Mouse (Mus musculus): Measurements from ENCODE around the gene Slc36a4.
A peak's percentile ranks its signal among the peaks of the same experiment; 100 is the strongest.

Slc36a4 gene

DNA sequence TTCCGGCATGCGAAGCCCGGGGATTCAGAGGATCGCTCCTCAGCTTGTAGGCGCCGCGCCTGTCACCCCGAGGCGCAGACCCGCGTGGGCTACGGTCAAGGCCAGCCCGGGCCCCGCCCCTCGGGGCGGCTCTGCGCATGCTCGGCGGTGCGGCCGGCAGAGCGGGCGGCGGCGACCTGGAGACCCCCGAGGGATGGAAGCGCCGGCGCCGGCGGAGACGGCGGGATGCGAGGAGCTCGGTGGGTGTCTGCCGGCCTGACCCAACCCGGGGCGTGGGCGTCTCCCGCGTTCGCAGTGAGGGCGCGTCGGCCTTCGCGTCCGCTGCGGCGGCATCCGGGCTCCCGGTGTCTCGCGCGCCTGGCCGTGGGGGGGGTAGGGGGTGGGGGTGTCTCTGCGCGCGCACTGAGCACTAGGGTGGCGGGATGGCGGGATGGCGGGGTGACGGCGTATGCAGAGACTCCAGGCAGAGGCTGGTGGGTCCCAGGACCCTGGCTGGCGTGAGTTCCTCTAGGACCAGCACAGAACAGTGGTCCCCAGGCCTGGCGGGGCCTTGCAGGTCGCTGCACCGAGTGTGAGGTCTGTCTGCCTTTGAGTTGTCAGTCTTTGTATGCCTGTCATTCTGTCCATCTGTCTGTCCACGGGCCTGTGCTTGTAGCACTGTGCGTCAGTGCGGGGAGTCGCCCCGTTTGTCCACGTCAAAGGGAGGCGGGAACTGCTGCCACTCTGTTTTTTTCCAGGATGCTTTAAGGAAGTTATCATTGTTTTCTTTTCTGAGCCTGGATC is at the start of gene Slc36a4:
Gene Slc36a4 (plus strand): TSS at position 140 of the 783 bp plus-strand sequence.
- peak; percentile 51 to 69 for DNase-seq (ENCODE audit: low spot score in 2 of 2)

DNA sequence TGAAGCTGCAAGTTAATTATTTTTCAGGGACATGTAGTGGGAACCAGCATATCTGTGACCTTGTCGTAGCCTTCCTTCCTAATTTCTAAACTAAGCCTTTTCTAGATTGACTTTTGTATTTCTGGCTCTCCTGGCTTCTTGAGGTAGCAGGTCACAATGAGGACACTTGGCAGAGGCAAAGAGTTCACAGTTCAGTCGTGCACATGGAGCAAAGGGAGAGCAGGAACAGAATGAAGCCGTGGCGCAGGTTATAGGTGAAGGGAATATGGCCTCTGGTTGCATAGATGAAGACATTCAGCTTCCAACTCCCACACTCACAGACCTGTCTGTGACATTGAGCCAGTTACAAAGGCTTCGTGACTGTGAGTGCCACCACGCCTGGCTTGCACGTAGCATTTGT is 44.9 kb upstream of the Slc36a4 start:
- no peak for DNase-seq (ENCODE audit: low spot score in 2 of 2)

DNA sequence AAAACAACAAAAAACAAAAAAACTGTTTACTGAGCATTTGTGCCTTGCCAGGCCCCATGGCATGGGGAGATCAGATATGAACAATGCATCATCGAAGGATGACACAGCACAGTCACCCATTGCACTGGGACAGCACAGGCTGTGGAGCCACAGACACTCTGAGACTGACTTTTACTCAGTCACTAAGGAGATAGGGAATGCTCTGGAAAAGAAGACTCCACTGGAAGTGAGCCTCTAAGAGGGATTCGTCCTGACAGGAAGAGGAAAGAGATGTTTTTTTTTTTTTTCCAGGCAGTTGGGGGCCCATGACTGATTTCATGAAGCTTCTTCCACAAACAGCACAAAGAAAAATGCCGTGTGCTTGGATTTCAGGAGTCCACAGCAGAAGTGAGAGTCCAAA is 40.1 kb upstream of the Slc36a4 start:
- DNase-seq (ENCODE audit: low spot score in 2 of 2), result no peak

DNA sequence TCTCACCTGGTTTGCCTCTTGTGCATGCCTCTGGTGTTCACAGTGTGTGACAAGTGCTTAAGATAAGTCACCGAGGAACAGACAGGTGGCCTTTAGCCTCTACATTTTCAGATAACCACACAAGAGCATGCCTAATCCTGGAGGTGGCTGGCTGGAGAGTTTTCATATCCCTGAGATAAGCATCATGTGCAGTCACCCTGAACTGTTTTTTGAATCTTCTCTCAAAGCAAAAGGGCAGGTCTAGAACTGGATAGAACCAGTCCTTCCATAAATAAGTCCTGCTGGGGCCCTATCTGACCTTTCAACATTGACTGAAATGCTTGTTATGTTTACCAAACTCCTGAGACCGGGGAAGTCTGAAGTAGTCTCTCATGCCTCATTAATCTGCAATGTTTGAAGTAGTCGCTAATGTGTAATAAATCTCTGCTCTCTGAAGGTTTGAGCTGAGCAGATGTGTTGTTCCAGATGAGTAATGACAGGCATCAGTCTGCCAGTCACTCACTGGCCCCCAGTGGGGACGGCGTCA is 39.5 kb upstream of the Slc36a4 start:
- no peak for DNase-seq (ENCODE audit: low spot score in 2 of 2)

DNA sequence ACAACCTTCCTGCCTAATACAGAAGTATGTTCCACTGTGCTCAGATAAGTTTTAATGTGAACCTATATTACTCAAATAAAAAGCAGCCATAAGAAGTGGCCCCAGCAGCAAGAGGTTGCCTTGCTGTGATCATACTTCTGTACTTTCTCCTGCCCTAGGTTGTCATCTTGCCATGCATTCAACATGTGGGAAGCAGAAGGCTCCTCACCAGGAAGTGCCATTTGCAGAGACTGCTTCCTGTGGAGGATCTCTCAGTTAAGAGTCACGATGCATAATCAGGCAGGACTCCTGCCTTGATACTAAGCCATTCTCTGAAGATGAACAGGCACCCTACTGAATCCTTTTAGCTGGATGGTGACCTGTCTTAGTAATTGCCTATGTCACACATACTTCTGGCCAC is 37.3 kb upstream of the Slc36a4 start:
- DNase-seq (ENCODE audit: low spot score in 2 of 2), result no peak

DNA sequence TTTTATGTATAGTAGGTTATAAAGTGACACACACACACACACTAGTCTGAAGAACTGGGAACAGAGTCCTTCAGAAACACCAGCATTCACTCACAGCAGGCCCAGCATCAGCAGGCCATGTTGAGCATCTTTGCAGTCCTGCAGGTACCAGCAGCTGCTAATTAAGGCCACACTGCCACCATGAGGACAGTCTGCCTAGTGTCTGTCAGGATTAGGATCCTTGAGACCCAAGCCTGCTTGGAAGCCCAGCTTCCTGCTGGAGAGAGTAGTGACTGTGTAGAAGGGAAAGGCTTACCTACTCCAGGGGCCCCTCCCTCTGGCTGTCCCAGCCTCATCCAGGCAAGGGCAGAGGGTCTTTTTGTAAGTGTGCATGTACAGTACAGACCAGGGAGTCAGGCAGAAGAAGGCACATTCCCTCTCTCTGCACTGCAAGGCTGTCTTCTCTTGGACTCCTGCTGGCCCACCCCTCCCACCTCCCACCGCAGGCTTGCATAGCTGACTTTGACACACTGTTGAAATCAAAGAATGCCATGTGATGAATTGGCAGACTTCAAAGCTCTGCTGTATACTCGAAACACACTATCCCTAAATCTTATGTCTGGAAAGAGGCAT is 27.6 kb upstream of the Slc36a4 start:
- peak in 1 of 2 experiments; percentile 59 for DNase-seq (ENCODE audit: low spot score in 2 of 2)

DNA sequence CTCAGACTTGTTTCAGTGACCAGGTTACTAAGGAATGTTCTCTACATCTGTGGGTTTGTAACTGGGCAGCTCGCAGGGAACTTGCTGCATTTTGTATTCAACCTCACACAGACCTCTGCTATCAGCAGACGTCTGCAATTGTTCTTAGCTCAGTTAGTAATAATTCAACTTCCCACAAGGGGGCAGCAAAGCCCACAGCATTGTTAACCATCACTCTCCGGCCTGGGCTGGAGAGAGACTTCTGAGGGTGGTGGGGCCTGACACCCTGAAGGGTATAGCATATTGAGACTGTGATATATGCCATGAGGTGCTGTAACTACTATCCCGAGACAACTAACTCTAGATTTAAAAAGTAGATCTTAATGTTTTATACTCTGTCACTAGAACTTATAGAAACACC is 24.3 kb upstream of the Slc36a4 start:
- DNase-seq (ENCODE audit: low spot score in 2 of 2), result peak; percentile 26 to 69

DNA sequence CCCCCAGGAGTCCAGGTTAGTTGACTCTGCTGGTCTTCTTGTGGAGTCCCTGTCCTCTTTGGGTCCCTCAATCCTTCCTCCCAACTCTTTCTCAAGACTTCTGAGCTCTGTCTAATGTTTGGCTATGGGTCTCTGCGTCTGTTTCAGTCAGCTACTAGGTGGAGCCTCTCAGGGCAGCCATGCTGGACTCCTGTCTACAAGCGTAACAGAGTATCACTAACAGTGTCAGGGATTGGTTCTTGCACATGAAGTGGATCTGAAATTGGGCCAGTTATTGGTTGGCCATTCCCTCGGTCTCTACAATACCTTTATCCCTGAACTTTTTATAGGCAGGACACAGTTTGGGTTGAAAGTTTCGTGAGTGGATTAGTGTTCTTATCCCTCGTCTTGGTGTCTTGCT is 22.2 kb upstream of the Slc36a4 start:
- no peak for DNase-seq (ENCODE audit: low spot score in 2 of 2)

DNA sequence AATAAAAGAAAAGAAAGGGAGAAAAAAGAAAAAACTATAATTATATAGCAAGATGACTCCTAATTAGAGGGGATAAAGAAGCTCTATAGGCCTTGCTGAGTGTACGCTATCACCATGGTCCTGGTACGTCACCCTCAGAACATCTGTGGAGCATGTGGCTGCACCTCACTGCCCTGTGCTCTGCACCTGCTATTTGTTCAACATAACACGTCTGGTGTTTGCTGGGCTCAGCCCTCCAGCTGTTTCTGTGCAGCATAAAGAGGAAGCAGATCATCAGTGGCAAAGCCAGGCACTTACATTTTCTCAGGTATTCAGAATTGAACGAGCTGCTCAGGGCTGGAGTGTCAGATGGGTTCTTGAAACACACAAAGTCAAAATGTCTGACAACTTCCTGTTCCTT is 15.7 kb upstream of the Slc36a4 start:
- no peak for DNase-seq (ENCODE audit: low spot score in 2 of 2)

DNA sequence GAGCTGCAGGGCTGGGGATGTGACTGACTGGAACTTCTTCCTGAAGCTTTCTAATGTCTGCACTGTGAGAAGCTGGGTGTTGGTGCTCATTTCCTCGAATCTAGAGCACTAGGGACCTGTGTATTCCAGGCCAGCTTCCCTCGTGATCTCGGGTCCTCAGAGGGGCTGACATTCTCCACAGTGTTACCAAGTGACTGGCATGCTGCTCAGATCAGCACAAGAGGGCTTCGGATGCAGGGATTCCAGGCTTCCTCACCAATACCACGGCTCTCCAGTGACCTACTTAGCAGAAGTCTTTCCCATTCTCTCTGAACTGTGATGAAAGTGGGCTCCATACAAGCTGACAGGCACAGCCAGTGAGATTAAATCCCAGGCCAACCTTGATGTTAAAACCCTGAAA is 14.5 kb upstream of the Slc36a4 start:
- DNase-seq (ENCODE audit: low spot score in 2 of 2), result no peak

DNA sequence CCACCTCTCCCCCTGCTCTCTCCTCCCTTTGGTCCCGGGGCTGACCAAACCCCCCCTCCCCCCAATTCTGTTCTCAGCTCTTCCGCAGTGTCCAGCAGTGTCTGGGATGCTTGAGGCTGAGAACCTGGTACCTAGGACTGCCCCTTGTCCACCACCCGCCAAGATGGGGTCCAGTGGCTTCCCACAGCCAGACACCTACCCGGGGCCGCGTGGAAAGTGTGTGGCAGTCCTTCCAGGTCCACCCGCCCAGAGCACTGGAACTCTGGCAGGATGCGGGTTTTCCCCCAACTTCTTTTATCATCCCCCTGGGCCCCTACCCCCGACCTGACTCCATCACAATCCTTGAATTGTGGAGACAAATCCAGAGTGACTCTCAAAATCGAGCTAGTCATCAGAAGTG is 3.8 kb upstream of the Slc36a4 start:
- no peak for DNase-seq (ENCODE audit: low spot score in 2 of 2)

DNA sequence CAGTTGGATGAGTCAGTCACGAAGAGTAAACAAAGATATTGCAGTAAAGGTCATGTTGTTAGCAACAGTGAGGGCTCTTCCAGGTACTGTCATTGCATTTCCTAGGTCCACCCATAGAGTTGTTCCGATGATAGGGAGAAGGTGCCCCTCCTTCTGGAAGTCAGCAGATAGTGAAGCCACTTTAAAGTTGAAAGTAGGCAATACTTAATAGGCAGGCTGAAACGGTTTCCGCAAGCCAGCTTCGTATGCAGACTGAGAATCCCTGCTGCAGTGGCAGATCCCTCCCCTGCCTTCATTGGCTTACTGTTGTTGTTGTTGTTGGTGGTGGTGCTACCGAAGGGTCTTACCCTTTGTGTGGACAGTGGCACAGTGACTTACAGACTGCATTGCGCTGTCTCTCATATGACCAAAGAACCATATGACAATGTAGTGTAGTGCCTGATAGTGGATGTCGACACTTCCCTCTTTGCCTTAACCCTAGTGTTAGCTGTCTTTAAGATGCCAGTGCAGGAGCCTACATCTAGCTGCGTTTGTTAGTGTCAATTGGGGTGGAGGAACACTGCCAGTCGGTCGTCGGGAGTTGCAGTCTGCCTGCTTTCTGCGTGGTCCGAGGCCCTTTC is 449 bp upstream of the Slc36a4 start:
- DNase-seq (ENCODE audit: low spot score in 2 of 2), result no peak

DNA sequence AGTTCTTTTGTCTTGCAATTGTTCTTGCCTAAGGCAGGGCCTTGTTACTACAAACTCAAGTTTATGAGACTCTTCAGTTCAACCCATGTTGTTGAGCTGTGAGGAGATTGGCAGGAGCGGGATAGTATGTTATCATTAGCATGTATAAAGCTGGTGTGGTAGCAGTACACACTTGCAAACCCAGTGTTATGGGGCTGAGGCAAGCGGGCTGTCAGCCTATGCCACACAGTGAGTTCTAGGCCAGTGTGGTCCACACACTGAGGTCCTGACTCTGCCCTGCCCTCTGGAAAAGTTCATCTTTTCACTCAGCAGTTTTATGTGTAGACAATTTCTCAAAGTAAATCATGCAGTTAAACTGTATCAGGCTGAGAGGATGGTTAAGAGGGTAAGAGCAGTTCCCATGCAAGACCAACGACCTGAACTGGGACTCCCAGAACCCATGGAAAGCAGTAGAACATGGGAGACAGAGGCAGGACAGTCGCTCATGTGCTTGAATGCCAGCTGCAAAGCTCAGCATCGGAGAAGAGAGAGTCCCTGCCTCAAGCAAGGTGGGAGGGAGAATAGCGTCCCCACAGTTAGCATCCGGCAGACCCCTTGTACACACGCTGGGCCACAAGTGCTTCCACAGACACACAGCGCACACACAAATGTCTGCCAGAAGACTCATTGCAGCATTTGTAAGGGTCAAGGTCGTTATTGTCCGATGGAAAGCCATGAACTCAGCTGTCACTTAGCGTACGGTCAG is 1.5 kb downstream of the Slc36a4 start:
- DNase-seq (ENCODE audit: low spot score in 2 of 2), result no peak

DNA sequence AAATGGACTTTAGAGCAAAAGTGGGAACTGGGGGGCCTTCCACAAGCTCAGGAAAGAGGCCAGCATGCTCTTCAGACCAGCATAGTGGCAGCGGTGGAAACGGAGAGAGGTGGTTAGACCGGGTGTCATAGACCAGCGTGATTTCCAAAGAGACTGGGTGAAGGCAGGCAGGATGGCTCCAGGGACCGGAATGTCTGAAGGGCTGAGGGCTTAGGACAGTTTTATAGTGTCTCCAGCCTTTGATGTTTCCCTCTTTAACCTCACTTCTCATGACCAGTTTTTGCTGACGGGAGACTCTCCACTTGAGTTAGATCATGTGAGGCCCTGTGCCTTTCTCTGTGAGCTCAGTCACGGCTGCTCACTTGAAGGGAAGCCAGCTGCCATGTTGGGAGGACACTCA is 2.1 kb downstream of the Slc36a4 start:
- no peak for DNase-seq (ENCODE audit: low spot score in 2 of 2)

DNA sequence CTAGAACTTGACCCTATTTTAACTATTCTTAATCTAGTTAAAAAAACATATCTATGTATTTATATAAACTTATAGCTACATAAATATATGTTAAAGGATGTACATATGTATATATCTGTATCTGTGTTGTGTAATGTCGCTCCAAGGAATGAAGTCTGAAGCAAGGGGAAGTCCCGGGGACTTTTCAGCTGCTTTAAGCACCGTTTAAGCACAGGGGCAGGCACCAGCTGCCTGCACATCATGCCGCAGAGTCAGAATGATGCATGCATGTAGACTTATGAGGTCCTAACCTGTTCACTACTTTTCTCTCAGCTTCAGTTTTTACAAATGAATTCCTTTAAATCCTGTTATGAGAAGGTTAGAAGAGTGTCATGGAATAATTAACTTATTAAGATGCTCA is 5.3 kb downstream of the Slc36a4 start:
- no peak for DNase-seq (ENCODE audit: low spot score in 2 of 2)

DNA sequence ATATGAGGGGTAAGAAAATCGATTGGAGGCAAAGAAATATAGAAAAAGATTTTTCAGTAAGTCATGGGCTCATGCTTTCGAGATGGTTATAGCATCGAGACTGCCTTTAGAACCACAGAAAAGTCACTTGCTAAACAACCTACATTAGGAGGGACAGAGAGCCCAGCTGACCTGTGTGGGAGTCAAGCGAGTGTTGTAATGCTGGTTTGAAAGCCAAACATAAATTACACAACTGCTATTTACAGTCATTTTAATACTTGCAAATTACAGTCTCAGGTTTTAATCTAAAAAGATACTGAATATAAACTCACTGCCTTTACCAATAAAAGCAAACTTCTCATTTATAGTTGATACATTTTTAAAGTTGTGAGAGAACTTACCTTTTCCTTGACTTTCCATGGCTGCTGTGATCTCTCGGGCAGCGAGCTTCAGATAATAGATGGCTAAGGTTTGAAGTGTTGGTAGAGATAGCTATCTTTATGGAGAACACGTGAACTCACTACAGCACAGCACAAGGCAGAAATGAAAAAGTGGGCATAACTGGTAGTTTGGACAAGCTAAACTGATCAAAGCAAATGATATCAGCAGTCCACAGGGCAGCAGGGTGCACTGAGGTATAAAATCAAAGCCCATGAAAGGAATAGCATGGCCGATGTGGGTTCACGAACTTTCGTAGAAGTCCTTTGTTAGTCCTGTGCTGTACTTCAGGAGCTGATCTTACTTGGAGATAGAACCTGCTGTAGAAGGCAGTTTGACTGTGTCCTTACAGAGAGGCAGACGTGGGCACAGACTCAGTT is 5.9 kb downstream of the Slc36a4 start:
- DNase-seq (ENCODE audit: low spot score in 2 of 2), result no peak

DNA sequence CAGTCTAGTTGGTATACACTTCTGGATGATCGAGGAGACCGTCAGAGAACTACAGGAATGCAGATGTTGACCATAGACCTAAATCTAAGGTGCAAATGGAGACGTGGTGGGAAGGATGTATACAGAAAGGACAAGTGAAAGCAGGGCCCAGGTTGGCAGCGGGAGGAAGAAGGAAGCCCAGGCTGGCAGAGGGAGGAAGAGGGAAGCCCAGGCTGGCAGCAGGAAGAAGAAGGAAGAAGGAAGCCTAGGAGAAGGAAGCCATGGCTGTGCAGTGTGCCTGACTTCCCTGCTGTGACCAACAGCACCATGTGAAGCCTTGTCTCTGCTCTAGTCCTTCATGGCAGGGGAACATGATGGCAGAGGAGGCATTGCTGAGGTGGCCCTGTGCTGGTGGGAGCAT is 7.8 kb downstream of the Slc36a4 start:
- DNase-seq (ENCODE audit: low spot score in 2 of 2), result no peak

DNA sequence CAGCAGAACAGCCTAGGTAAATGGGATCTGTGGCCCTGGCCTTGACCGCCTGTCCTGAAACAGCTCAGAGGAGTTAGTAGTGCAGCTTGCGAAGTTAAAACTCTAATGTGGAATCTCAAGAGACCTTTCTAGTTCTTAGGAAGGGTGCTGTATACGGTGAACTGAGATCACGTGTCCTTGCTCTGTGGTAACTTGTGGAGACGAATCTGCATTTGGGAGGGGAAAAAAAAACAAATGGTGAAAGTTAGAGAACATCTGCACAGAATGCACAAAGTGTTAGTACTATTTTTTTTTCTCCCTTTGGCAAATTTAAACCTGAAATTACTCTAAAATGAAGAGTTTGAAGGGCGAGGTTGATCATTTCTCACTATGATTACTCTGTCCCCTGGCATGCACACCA is 8.8 kb downstream of the Slc36a4 start:
- no peak for DNase-seq (ENCODE audit: low spot score in 2 of 2)

DNA sequence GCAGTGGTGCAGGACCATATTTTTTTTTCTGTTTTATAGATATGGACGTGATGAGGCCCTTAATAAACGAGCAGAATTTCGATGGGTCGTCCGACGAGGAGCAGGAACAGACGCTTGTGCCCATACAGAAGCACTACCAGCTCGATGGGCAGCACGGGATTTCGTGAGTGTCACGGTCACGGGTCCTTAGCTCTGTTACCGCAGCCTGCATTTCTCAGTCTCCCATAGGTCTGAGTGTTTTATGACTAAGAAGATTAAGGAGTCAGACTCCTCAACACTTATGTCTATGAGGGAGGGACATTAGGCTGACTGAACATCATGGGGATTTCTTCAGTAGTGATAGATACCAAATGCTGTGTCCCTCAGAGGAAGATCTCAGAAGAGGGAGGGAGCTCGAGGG is 10.1 kb downstream of the Slc36a4 start:
- no peak for DNase-seq (ENCODE audit: low spot score in 2 of 2)

DNA sequence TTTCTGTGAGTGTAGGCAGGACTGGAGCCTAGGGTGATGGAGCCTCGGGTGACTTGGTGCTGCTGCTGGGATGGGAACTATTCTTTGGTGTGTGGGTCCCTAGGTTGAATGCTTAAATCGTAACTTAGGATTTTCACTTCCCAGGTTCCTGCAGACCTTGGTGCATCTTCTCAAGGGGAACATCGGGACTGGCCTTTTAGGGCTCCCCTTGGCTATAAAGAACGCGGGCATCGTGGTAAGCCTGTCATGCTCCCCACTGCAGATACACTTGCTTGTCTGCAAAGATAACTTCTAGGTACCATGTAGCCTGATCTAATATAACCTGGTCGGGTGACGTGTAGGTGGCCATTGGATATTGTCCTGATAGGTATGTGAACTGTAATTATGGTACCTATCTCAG is 11.0 kb downstream of the Slc36a4 start:
- DNase-seq (ENCODE audit: low spot score in 2 of 2), result no peak

DNA sequence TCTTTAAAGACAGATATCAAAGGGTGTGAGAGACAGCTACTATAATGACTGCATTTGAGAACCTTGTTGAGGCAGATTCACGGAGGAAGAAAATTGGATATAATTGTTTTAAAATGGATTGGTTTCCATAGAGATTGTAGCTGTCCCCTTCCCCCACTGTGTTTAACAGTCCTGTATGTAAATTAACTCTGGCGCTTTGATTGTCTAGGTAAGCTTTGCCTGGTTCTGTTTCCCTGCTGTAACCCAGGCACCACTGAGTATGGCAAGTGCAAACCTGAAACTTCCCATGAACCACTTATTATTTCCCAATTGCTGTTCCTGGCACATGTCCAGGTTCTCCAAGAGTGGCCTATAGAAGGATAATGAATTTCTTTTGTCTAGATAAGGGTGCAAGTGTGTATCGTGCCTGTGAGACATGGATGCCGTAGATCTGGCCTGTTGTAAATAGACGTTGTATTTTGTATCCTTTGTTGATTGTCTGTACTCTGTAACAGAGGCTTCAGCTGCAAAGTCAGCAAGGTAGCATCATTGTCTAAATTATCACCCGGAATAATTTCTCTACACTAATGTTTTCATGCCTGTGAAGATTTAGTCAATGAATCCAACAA is 11.8 kb downstream of the Slc36a4 start:
- no peak for DNase-seq (ENCODE audit: low spot score in 2 of 2)

All from spleen, postnatal 10 days (tissue).